8 mouse cellular contexts compared by ENCODE assay signal in genomic region chr12:86888130-86889069, GRCm38 (mm10). TPM values are rescaled to one million over a fixed set of nuclear protein-coding genes. Genes with fewer than 3 reads are reported as not detected.
DNase-seq lines count a peak whose midpoint lies in the region; ATAC-seq and TF ChIP-seq lines count a peak whose summit lies in the region.

No protein-coding gene starts in this region.

- H3K9me3 ChIP-seq in heart, embryonic 16.5 days (replicated peaks; ENCODE audit: control insufficient read depth, low read length) = no peaks in the 10 kb centered on the region
- no peaks in the 10 kb centered on the region for H3K9me3 ChIP-seq in lung, embryonic 15.5 days

- peaks cover 63% of the 10 kb centered on the region for H3K4me1 ChIP-seq in heart, embryonic 16.5 days (ENCODE audit: control insufficient read depth, insufficient read depth, low read length)
- peaks cover 81% of the 10 kb centered on the region for H3K4me1 ChIP-seq in lung, embryonic 15.5 days
- peaks cover 46% of the 10 kb centered on the region for H3K4me1 ChIP-seq in olfactory bulb, adult 2 months (ENCODE audit: control insufficient read depth, insufficient read depth, low read length)
- H3K4me1 ChIP-seq in thymus, adult 2 months (replicated peaks; ENCODE audit: control insufficient read depth, insufficient read depth, low read length) = peaks cover 53% of the 10 kb centered on the region

- peak; percentile 42 for ATAC-seq in heart, embryonic 16.5 days (replicated peaks; ENCODE audit: extremely low read depth, insufficient read depth, low FRiP score)
- ATAC-seq in lung, embryonic 15.5 days (ENCODE audit: borderline replicate concordance, extremely low read depth, low FRiP score, low TSS enrichment) = peak; percentile 66

- H3K36me3 ChIP-seq in heart, embryonic 16.5 days (ENCODE audit: control insufficient read depth, insufficient read depth) = no peaks in the 10 kb centered on the region
- H3K36me3 ChIP-seq in lung, embryonic 15.5 days = no peaks in the 10 kb centered on the region
- H3K36me3 ChIP-seq in thymus, adult 2 months (ENCODE audit: control insufficient read depth, insufficient read depth, low read length) = no peaks in the 10 kb centered on the region

- no peaks in the 10 kb centered on the region for H3K27me3 ChIP-seq in heart, embryonic 16.5 days (ENCODE audit: control insufficient read depth, insufficient read depth, low read length)
- H3K27me3 ChIP-seq in lung, embryonic 15.5 days = no peaks in the 10 kb centered on the region
- no peaks in the 10 kb centered on the region; the same call in 1 of the 2 replicates for H3K27me3 ChIP-seq in thymus, adult 2 months (ENCODE audit: control insufficient read depth, insufficient read depth, low read length)

- TF ChIP-seq CTCF in olfactory bulb, adult 2 months (IDR thresholded peaks at IDR 0.05; ENCODE audit: insufficient read depth, low read depth, low read length) = peak; percentile 31; the same call in 1 of the 2 replicates
- peak; percentile 44; the same call in 1 of the 2 replicates for TF ChIP-seq CTCF in thymus, adult 2 months (IDR thresholded peaks at IDR 0.05; ENCODE audit: borderline replicate concordance, control insufficient read depth, extremely low read depth, insufficient read depth, low read length, poor library complexity)

- under 1% methylated on average over 46 of the region's 47 CpGs for WGBS in heart, embryonic 16.5 days
- 1% methylated on average over 45 of the region's 47 CpGs for WGBS in lung, embryonic 15.5 days
- WGBS in olfactory bulb, adult 2 months = under 1% methylated on average over 47 of the region's 47 CpGs
- WGBS in thymus, adult 2 months = under 1% methylated on average over 46 of the region's 47 CpGs

- DNase-seq in B cell, adult 2 months = peak; percentile 75 to 79
- DNase-seq in adrenal gland, postnatal 25 days = peak; percentile 85
- DNase-seq in fat pad, adult 2 months (ENCODE audit: extremely low read depth, low read depth, low spot score) = peak; percentile 98
- peak; percentile 87 to 97 for DNase-seq in kidney, postnatal 25 days
- peak; percentile 82 for DNase-seq in thymus, adult 2 months

- H3K4me2 ChIP-seq in heart, embryonic 16.5 days (ENCODE audit: low read depth, low read length) = peak overlapping the region; percentile 66
- peak overlapping the region; percentile 56 for H3K4me2 ChIP-seq in lung, embryonic 15.5 days

- peak overlapping the region; percentile 99 for H3K27ac ChIP-seq in heart, embryonic 16.5 days (ENCODE audit: low read length)
- peak overlapping the region; percentile 99 for H3K27ac ChIP-seq in lung, embryonic 15.5 days
- H3K27ac ChIP-seq in olfactory bulb, adult 2 months (ENCODE audit: insufficient read depth, low read depth, low read length) = peak overlapping the region; percentile 97
- H3K27ac ChIP-seq in thymus, adult 2 months (ENCODE audit: control insufficient read depth, insufficient read depth, low read length) = peak overlapping the region; percentile 73

- peak overlapping the region; percentile 73 for H3K9ac ChIP-seq in heart, embryonic 16.5 days (ENCODE audit: low read length)
- peak overlapping the region; percentile 29 for H3K9ac ChIP-seq in lung, embryonic 15.5 days

- TF ChIP-seq POLR2A in olfactory bulb, adult 2 months (IDR thresholded peaks at IDR 0.05; ENCODE audit: insufficient read depth, low read depth, low read length) = no peak
- peak; percentile 34; the same call in 1 of the 2 replicates for TF ChIP-seq POLR2A in thymus, adult 2 months (IDR thresholded peaks at IDR 0.05; ENCODE audit: control insufficient read depth, extremely low read depth, insufficient read depth, low read length, poor library complexity)

- peak overlapping the region; percentile 44 for H3K4me3 ChIP-seq in heart, embryonic 16.5 days (ENCODE audit: low read length)
- H3K4me3 ChIP-seq in lung, embryonic 15.5 days = peak overlapping the region; percentile 28
- peak overlapping the region; percentile 38 for H3K4me3 ChIP-seq in olfactory bulb, adult 2 months (ENCODE audit: insufficient read depth, low read depth, low read length)
- H3K4me3 ChIP-seq in thymus, adult 2 months (ENCODE audit: control insufficient read depth, insufficient read depth, low read length) = peak overlapping the region; percentile 42

RNA-seq across cellular contexts. Expression of gene Irf2bpl, which starts 3.8 kb away (rescaled TPM):
- total RNA-seq in adrenal gland, postnatal 25 days (2021) = 65.4 and 74.6 TPM in 2 replicates
- 25.4 and 32.4 TPM in 2 replicates for polyA plus RNA-seq in heart, embryonic 16.5 days (2015; fragmentation: Nextera tagmentation; extraction: Ambion mirVana)
- polyA plus RNA-seq in lung, embryonic 15.5 days (2015; fragmentation: Nextera tagmentation; extraction: Ambion mirVana) = 49.4 and 50.0 TPM in 2 replicates
- polyA plus RNA-seq in olfactory bulb, adult 2 months (2012; ENCODE audit: insufficient read depth, insufficient read length, low replicate concordance, missing spikeins) = not detected in 2 replicates
- polyA plus RNA-seq in thymus, adult 2 months (2012; rRNA removed) = 38.6 and 46.1 TPM in 2 replicates

RNA-seq across cellular contexts. Expression of gene Cipc, which starts 58.4 kb away (rescaled TPM):
- 29.9 and 31.0 TPM in 2 replicates for total RNA-seq in adrenal gland, postnatal 25 days (2021)
- 25.1 and 25.9 TPM in 2 replicates for polyA plus RNA-seq in heart, embryonic 16.5 days (2015; fragmentation: Nextera tagmentation; extraction: Ambion mirVana)
- polyA plus RNA-seq in lung, embryonic 15.5 days (2015; fragmentation: Nextera tagmentation; extraction: Ambion mirVana) = 18.0 and 19.2 TPM in 2 replicates
- 112 TPM in 1 of 2 replicates, not detected in the other for polyA plus RNA-seq in olfactory bulb, adult 2 months (2012; ENCODE audit: insufficient read depth, insufficient read length, low replicate concordance, missing spikeins)
- 43.8 and 56.5 TPM in 2 replicates for polyA plus RNA-seq in thymus, adult 2 months (2012; rRNA removed)

Comparison
In these comparisons a context has a peak if more than half of its experiments do, and no peak if none do; other contexts are left out.
1. Peak in every context shown above with its lines: DNase-seq, ATAC-seq, H3K4me3 ChIP-seq and H3K27ac ChIP-seq.
2. RNA of gene Irf2bpl, which starts 3.8 kb away (polyA plus RNA-seq): 49.4 to 50.0 TPM in lung, embryonic 15.5 days, 38.6 to 46.1 TPM in thymus, adult 2 months and 25.4 to 32.4 TPM in heart, embryonic 16.5 days; not detected in olfactory bulb, adult 2 months; every median in the first group is over 10 times any median in the second.